Mouse (Mus musculus) thymus, postnatal 0 days (tissue): Measurements from ENCODE around the gene Cct8l1. TPM values are rescaled to one million over a fixed set of nuclear protein-coding genes. Genes with fewer than 3 reads are reported as not detected.
A peak's percentile ranks its signal among the peaks of the same experiment; 100 is the strongest.

Experiments used
- DNase-seq: peaks from one replicate; pipeline ENCODE4 v3.0.0-alpha.2; 2015; ENCODE audit warnings: low spot score
- polyA plus RNA-seq: library from polyadenylated mRNA; unstranded; fragments of >200 nt; fragmentation: Nextera tagmentation; extraction: Ambion mirVana; gene quantifications from 2 replicates; pipeline ENCODE4 v1.2.1, GENCODE M21; 2015

Gene Cct8l1
- polyA plus RNA-seq, 1 experiment from 2014 or later, result 0.22 TPM

GRCm38 (mm10) chr5:25529529-25530421 is 13.9 kb downstream of the Cct8l1 start:
- DNase-seq, result peak; percentile 100

GRCm38 (mm10) chr5:25530629-25531028 is 14.8 kb downstream of the Cct8l1 start:
- peak; percentile 5 for DNase-seq

- peak; percentile 35 for DNase-seq
Observed at GRCm38 (mm10) chr5:25532256-25533147, 16.6 kb downstream of the Cct8l1 start.

- DNase-seq, result no peak
Observed at GRCm38 (mm10) chr5:25533298-25533697, 17.4 kb downstream of the Cct8l1 start.

GRCm38 (mm10) chr5:25535566-25535965 is 19.7 kb downstream of the Cct8l1 start:
- no peak for DNase-seq

- no peak for DNase-seq
Observed at GRCm38 (mm10) chr5:25536451-25536850, 20.6 kb downstream of the Cct8l1 start.

- no peak for DNase-seq
Observed at GRCm38 (mm10) chr5:25536921-25537409, 21.1 kb downstream of the Cct8l1 start.

- no peak for DNase-seq
Observed at GRCm38 (mm10) chr5:25540412-25540811, 24.5 kb downstream of the Cct8l1 start.

- no peak for DNase-seq
Observed at GRCm38 (mm10) chr5:25540921-25541320, 25.1 kb downstream of the Cct8l1 start.

GRCm38 (mm10) chr5:25541661-25542060 is 25.8 kb downstream of the Cct8l1 start:
- no peak for DNase-seq

- no peak for DNase-seq
Observed at GRCm38 (mm10) chr5:25544061-25544460, 28.2 kb downstream of the Cct8l1 start.

GRCm38 (mm10) chr5:25544566-25544965 is 28.7 kb downstream of the Cct8l1 start:
- no peak for DNase-seq

- DNase-seq, result no peak
Observed at GRCm38 (mm10) chr5:25546912-25547311, 31.0 kb downstream of the Cct8l1 start.

GRCm38 (mm10) chr5:25550912-25551311 is 35.0 kb downstream of the Cct8l1 start:
- no peak for DNase-seq

- DNase-seq, result no peak
Observed at GRCm38 (mm10) chr5:25554210-25554609, 38.3 kb downstream of the Cct8l1 start.

- no peak for DNase-seq
Observed at GRCm38 (mm10) chr5:25554689-25555088, 38.8 kb downstream of the Cct8l1 start.

GRCm38 (mm10) chr5:25555684-25556083 is 39.8 kb downstream of the Cct8l1 start:
- no peak for DNase-seq

GRCm38 (mm10) chr5:25556363-25556762 is 40.5 kb downstream of the Cct8l1 start:
- no peak for DNase-seq
